Mouse (Mus musculus) limb, embryonic 14.5 days (tissue): Measurements from ENCODE around the gene Gm28043. TPM values are rescaled to one million over a fixed set of nuclear protein-coding genes. Genes with fewer than 3 reads are reported as not detected.

Experiments
- ATAC-seq: fragments of 200-750 bp; cut with Nextera tagmentation; 2 replicates; pipeline ENCODE4 v1.8.0; 2017; ENCODE audit warnings: low read depth, moderate number of reproducible peaks, moderate TSS enrichment; ENCODE audit not compliant: low FRiP score
- DNase-seq: peaks from one replicate; pipeline ENCODE4 v3.0.0-alpha.2; 2015; ENCODE audit warnings: low spot score
- H3K27ac ChIP-seq: fragments of 300-500 bp; sonication (generic); replicated peaks from 2 replicates; pipeline ENCODE4 v1.5.1; 2014; ENCODE audit warnings: low read depth, mild to moderate bottlenecking, low read length, moderate library complexity, mixed read lengths
- H3K27me3 ChIP-seq: fragments of 300-500 bp; sonication (generic); 2 replicates; pipeline ENCODE4 v1.6.1; 2014; ENCODE audit warnings: low read length, mixed read lengths; ENCODE audit not compliant: control insufficient read depth, insufficient read depth
- H3K36me3 ChIP-seq: fragments of 300-500 bp; sonication (generic); 2 replicates; pipeline ENCODE4 v1.6.1; 2014; ENCODE audit warnings: mild to moderate bottlenecking, low read length, moderate library complexity, mixed read lengths; ENCODE audit not compliant: control insufficient read depth, insufficient read depth
- H3K4me1 ChIP-seq: fragments of 300-500 bp; sonication (generic); 2 replicates; pipeline ENCODE4 v1.6.1; 2014; ENCODE audit warnings: antibody characterized with exemption, low read length, mixed read lengths; ENCODE audit not compliant: control insufficient read depth, insufficient read depth
- H3K4me2 ChIP-seq: fragments of 300-500 bp; sonication (generic); replicated peaks from 2 replicates; pipeline ENCODE4 v1.6.1; 2014; ENCODE audit warnings: low read depth, mild to moderate bottlenecking, low read length, moderate library complexity; ENCODE audit not compliant: severe bottlenecking
- H3K4me3 ChIP-seq: fragments of 300-500 bp; sonication (generic); replicated peaks from 2 replicates; pipeline ENCODE4 v1.5.1; 2014; ENCODE audit warnings: low read length
- H3K9ac ChIP-seq: fragments of 300-500 bp; sonication (generic); 2 replicates; pipeline ENCODE4 v1.6.1; 2014; ENCODE audit warnings: mild to moderate bottlenecking, low read depth, low read length, moderate library complexity; ENCODE audit not compliant: severe bottlenecking
- H3K9me3 ChIP-seq: fragments of 300-500 bp; sonication (generic); 2 replicates; pipeline ENCODE4 v1.6.1; 2016; ENCODE audit warnings: low read length; ENCODE audit not compliant: control insufficient read depth
- POLR2A ChIP-seq: fragments of 200-500 bp; IDR thresholded peaks from 2 replicates; pipeline ENCODE4 v1.8.0; 2012; ENCODE audit warnings: inconsistent platforms, mild to moderate bottlenecking, moderate library complexity, borderline replicate concordance; ENCODE audit not compliant: insufficient read depth, insufficient read length; ENCODE audit errors: extremely low read depth
- WGBS: fragments of 180-500 bp; shearing (Covaris S2); extraction: QIAGEN DNeasy Blood & Tissue Kit; methylation state at CpG from one replicate; pipeline ENCODE4 v1.1.7; 2014; 5-methylcytosine and 5-hydroxymethylcytosine counted together
- microRNA-seq: library from miRNA; unstranded; fragments of <30 nt; microRNA quantifications from one replicate; pipeline ENCODE4, GENCODE M21; 2016
- polyA plus RNA-seq, 2 experiments: library from polyadenylated mRNA; depleted of rRNA in 1 of 2; stranded (reverse) in 1 of 2; unstranded in 1 of 2; fragments of >200 nt; fragmentation: Nextera tagmentation in 1 of 2; extraction: Ambion mirVana in 1 of 2; gene quantifications; 2 replicates each; pipeline versions ENCODE4 v1.2.1 to v1.2.3; 2012 to 2014

Gene Gm28043
- polyA plus RNA-seq, 2 experiments, result 2.8 to 3.5 TPM

GRCm38 (mm10) chr17:29747466-29747865 lies 132.8 kb downstream of the Gm28043 start:
- Histone ChIP-seq H3K4me2 (no peak overlapping the region), H3K4me3 (no peak overlapping the region), H3K9ac (no peak overlapping the region), H3K9me3 (no peaks in the 10 kb centered on the region), H3K27me3 (no peaks in the 10 kb centered on the region), H3K4me1 (0 out of 2 replicates have a peak, but pooled peaks cover 4% of the 10 kb centered on the region), H3K36me3 (no peaks in the 10 kb centered on the region), H3K27ac (no peak overlapping the region)
- ATAC-seq (no peak), DNase-seq (no peak)
- 72% methylated on average over 6 of the region's 6 CpGs for WGBS
- no peak for TF ChIP-seq POLR2A

Small RNA genes lying within 50 kb of the gene (microRNA-seq; reads per million reads assigned to microRNA genes)
- gene Mir7667, result not detected

Other genes starting within 250 kb of the Gm28043 start
- 18.4 and 23.3 TPM in 2 replicates for gene Pim1, start 124.1 kb upstream of the Gm28043 start, polyA plus RNA-seq (2012; rRNA removed)
- gene Pim1, start 124.1 kb upstream of the Gm28043 start, polyA plus RNA-seq (2014; fragmentation: Nextera tagmentation; extraction: Ambion mirVana), result 15.7 TPM in 2 replicates
- gene Gm17657, start 65.2 kb upstream of the Gm28043 start, polyA plus RNA-seq (2012; rRNA removed), result 0.04 TPM in 1 of 2 replicates, not detected in the other
- gene Gm17657, start 65.2 kb upstream of the Gm28043 start, polyA plus RNA-seq (2014; fragmentation: Nextera tagmentation; extraction: Ambion mirVana), result not detected in 2 replicates
- gene Tbc1d22b, start 65.1 kb upstream of the Gm28043 start, polyA plus RNA-seq (2012; rRNA removed), result 24.0 and 27.2 TPM in 2 replicates
- 15.2 and 15.7 TPM in 2 replicates for gene Tbc1d22b, start 65.1 kb upstream of the Gm28043 start, polyA plus RNA-seq (2014; fragmentation: Nextera tagmentation; extraction: Ambion mirVana)
- 0.09 and 0.28 TPM in 2 replicates for gene Tmem217, start 62.5 kb upstream of the Gm28043 start, polyA plus RNA-seq (2012; rRNA removed)
- gene Tmem217, start 62.5 kb upstream of the Gm28043 start, polyA plus RNA-seq (2014; fragmentation: Nextera tagmentation; extraction: Ambion mirVana), result 0.40 and 0.41 TPM in 2 replicates
- 37.9 and 55.5 TPM in 2 replicates for gene Rnf8, start 86 bp upstream of the Gm28043 start, polyA plus RNA-seq (2012; rRNA removed)
- 75.4 and 90.7 TPM in 2 replicates for gene Rnf8, start 86 bp upstream of the Gm28043 start, polyA plus RNA-seq (2014; fragmentation: Nextera tagmentation; extraction: Ambion mirVana)
- gene Cmtr1, start 45.7 kb downstream of the Gm28043 start, polyA plus RNA-seq (2012; rRNA removed), result 42.8 and 54.3 TPM in 2 replicates
- gene Cmtr1, start 45.7 kb downstream of the Gm28043 start, polyA plus RNA-seq (2014; fragmentation: Nextera tagmentation; extraction: Ambion mirVana), result 95.8 and 109 TPM in 2 replicates
- gene Ccdc167, start 102.2 kb downstream of the Gm28043 start, polyA plus RNA-seq (2012; rRNA removed), result 16.6 and 19.3 TPM in 2 replicates
- 13.1 and 15.8 TPM in 2 replicates for gene Ccdc167, start 102.2 kb downstream of the Gm28043 start, polyA plus RNA-seq (2014; fragmentation: Nextera tagmentation; extraction: Ambion mirVana)